Mouse (Mus musculus) lung, embryonic 16.5 days (tissue): ENCODE measurements around the gene Ypel3. TPM values are rescaled to one million over a fixed set of nuclear protein-coding genes. Genes with fewer than 3 reads are reported as not detected.

ENCODE experiments used
- ATAC-seq: fragments of 200-750 bp; cut with Nextera tagmentation; 2 replicates; pipeline ENCODE4 v1.8.0; 2017; ENCODE audit warnings: low read depth, mild to moderate bottlenecking, moderate library complexity
- H3K27ac ChIP-seq: fragments of 300-500 bp; sonication (generic); 2 replicates; pipeline ENCODE4 v1.5.1; 2014; ENCODE audit warnings: mild to moderate bottlenecking, control low read depth, low read length
- H3K27me3 ChIP-seq: fragments of 300-500 bp; sonication (generic); 2 replicates; pipeline ENCODE4 v1.6.1; 2014; ENCODE audit warnings: low read depth, low read length, mixed read lengths; ENCODE audit not compliant: control insufficient read depth, insufficient read depth
- H3K36me3 ChIP-seq: fragments of 300-500 bp; sonication (generic); 2 replicates; pipeline ENCODE4 v1.6.1; 2014; ENCODE audit warnings: low read length; ENCODE audit not compliant: control insufficient read depth, insufficient read depth
- H3K4me1 ChIP-seq: fragments of 300-500 bp; sonication (generic); replicated peaks from 2 replicates; pipeline ENCODE4 v1.6.1; 2014; ENCODE audit warnings: low read length, mixed read lengths; ENCODE audit not compliant: control insufficient read depth, insufficient read depth
- H3K4me2 ChIP-seq: fragments of 300-500 bp; sonication (generic); 2 replicates; pipeline ENCODE4 v1.6.1; 2014; ENCODE audit warnings: low read depth, low read length, control low read depth
- H3K4me3 ChIP-seq: fragments of 300-500 bp; sonication (generic); 2 replicates; pipeline ENCODE4 v1.5.1; 2014; ENCODE audit warnings: mild to moderate bottlenecking, low read length, control low read depth
- H3K9ac ChIP-seq: fragments of 300-500 bp; sonication (generic); 2 replicates; pipeline ENCODE4 v1.6.1; 2014; ENCODE audit warnings: low read length, control low read depth
- H3K9me3 ChIP-seq: fragments of 300-500 bp; sonication (generic); 2 replicates; pipeline ENCODE4 v1.6.1; 2016; ENCODE audit warnings: low read length; ENCODE audit not compliant: control insufficient read depth
- WGBS: fragments of 180-500 bp; shearing (Covaris S2); extraction: QIAGEN DNeasy Blood & Tissue Kit; methylation state at CpG from one replicate; pipeline ENCODE4 v1.1.7; 2014; 5-methylcytosine and 5-hydroxymethylcytosine counted together
- polyA plus RNA-seq: library from polyadenylated mRNA; unstranded; fragments of >200 nt; fragmentation: Nextera tagmentation; extraction: Ambion mirVana; gene quantifications from 2 replicates; pipeline ENCODE4 v1.2.1, GENCODE M21; 2015

Gene Ypel3
- polyA plus RNA-seq, 1 experiment from 2014 or later = 111 TPM

- ATAC-seq = no peak
- Histone ChIP-seq H3K27me3 (no peaks in the 10 kb centered on the region), H3K9me3 (no peaks in the 10 kb centered on the region), H3K4me3 (no peak overlapping the region), H3K36me3 (peaks cover 58% of the 10 kb centered on the region), H3K4me2 (no peak overlapping the region), H3K4me1 (peaks cover 11% of the 10 kb centered on the region), H3K27ac (no peak overlapping the region), H3K9ac (no peak overlapping the region)
- WGBS = 69% methylated on average over 4 of the region's 4 CpGs
Observed at GRCm38 (mm10) chr7:126785056-126785455, 8.3 kb downstream of the Ypel3 start.

GRCm38 (mm10) chr7:126786142-126786541 lies 9.4 kb downstream of the Ypel3 start:
- no peaks in the 10 kb centered on the region for H3K27me3 ChIP-seq
- no peaks in the 10 kb centered on the region for H3K9me3 ChIP-seq
- H3K4me2 ChIP-seq = no peak overlapping the region
- no peak overlapping the region for H3K27ac ChIP-seq
- no peak overlapping the region for H3K4me3 ChIP-seq
- H3K36me3 ChIP-seq = peaks cover 60% of the 10 kb centered on the region
- H3K9ac ChIP-seq = no peak overlapping the region
- WGBS = 90% methylated on average over 14 of the region's 14 CpGs
- ATAC-seq = no peak
- H3K4me1 ChIP-seq = peaks cover 12% of the 10 kb centered on the region

- peaks cover 54% of the 10 kb centered on the region for H3K36me3 ChIP-seq
- H3K4me2 ChIP-seq = no peak overlapping the region
- H3K9ac ChIP-seq = no peak overlapping the region
- no peaks in the 10 kb centered on the region for H3K27me3 ChIP-seq
- peaks cover 13% of the 10 kb centered on the region for H3K4me1 ChIP-seq
- no peak overlapping the region for H3K4me3 ChIP-seq
- no peaks in the 10 kb centered on the region for H3K9me3 ChIP-seq
- ATAC-seq = no peak
- 86% methylated on average over 4 of the region's 4 CpGs for WGBS
- H3K27ac ChIP-seq = no peak overlapping the region
Observed at GRCm38 (mm10) chr7:126789141-126789540, 12.4 kb downstream of the Ypel3 start.

- H3K4me3 ChIP-seq = peak within 1 kb of the TSS; percentile 94
- H3K9ac ChIP-seq = peak within 1 kb of the TSS; percentile 95
- H3K27ac ChIP-seq = peak within 1 kb of the TSS; percentile 97
- peak within 1 kb of the TSS; percentile 80 for H3K4me2 ChIP-seq
- H3K36me3 ChIP-seq = peaks cover 51% of the 10 kb centered on the region
- peaks cover 17% of the 10 kb centered on the region for H3K4me1 ChIP-seq
- under 1% methylated on average over 73 of the region's 83 CpGs for WGBS
- H3K27me3 ChIP-seq = no peaks in the 10 kb centered on the region
- no peaks in the 10 kb centered on the region for H3K9me3 ChIP-seq
- peak; percentile 95 for ATAC-seq
Observed at GRCm38 (mm10) chr7:126791851-126792720, 15.3 kb downstream of the Ypel3 start, which contains the start of gene Ppp4c. Ppp4c (minus strand) TSS chr7:126792496.

- ATAC-seq = no peak
- H3K9ac ChIP-seq = peak overlapping the region; percentile 64
- peaks cover 44% of the 10 kb centered on the region for H3K36me3 ChIP-seq
- peaks cover 25% of the 10 kb centered on the region for H3K4me1 ChIP-seq
- H3K9me3 ChIP-seq = no peaks in the 10 kb centered on the region
- H3K4me2 ChIP-seq = peak overlapping the region; percentile 68
- 16% methylated on average over 11 of the region's 11 CpGs for WGBS
- H3K4me3 ChIP-seq = peak overlapping the region; percentile 94
- H3K27ac ChIP-seq = peak overlapping the region; percentile 97
- H3K27me3 ChIP-seq = no peaks in the 10 kb centered on the region
Observed at GRCm38 (mm10) chr7:126792721-126793443, 16.1 kb downstream of the Ypel3 start.

GRCm38 (mm10) chr7:126793456-126794270 lies 16.9 kb downstream of the Ypel3 start:
- no peaks in the 10 kb centered on the region for H3K27me3 ChIP-seq
- no peaks in the 10 kb centered on the region for H3K9me3 ChIP-seq
- 74% methylated on average over 4 of the region's 4 CpGs for WGBS
- peaks cover 28% of the 10 kb centered on the region for H3K4me1 ChIP-seq
- no peak overlapping the region for H3K4me3 ChIP-seq
- no peak overlapping the region for H3K9ac ChIP-seq
- H3K4me2 ChIP-seq = no peak overlapping the region
- H3K27ac ChIP-seq = no peak overlapping the region
- H3K36me3 ChIP-seq = peaks cover 36% of the 10 kb centered on the region
- ATAC-seq = no peak

GRCm38 (mm10) chr7:126794271-126794605 lies 17.5 kb downstream of the Ypel3 start:
- Histone ChIP-seq H3K9me3 (no peaks in the 10 kb centered on the region), H3K9ac (no peak overlapping the region), H3K4me3 (no peak overlapping the region), H3K4me2 (no peak overlapping the region), H3K4me1 (peaks cover 28% of the 10 kb centered on the region), H3K36me3 (peaks cover 30% of the 10 kb centered on the region), H3K27me3 (no peaks in the 10 kb centered on the region), H3K27ac (no peak overlapping the region)
- no peak for ATAC-seq
- 61% methylated on average over 4 of the region's 4 CpGs for WGBS

GRCm38 (mm10) chr7:126795387-126796317 lies 18.9 kb downstream of the Ypel3 start:
- WGBS = 81% methylated on average over 16 of the region's 16 CpGs
- H3K4me2 ChIP-seq = no peak overlapping the region

More at GRCm38 (mm10) chr7:126795387-126796317, 18.9 kb downstream of the Ypel3 start:
- Histone ChIP-seq H3K9me3 (no peaks in the 10 kb centered on the region), H3K9ac (no peak overlapping the region), H3K27ac (no peak overlapping the region), H3K27me3 (no peaks in the 10 kb centered on the region), H3K36me3 (peaks cover 24% of the 10 kb centered on the region), H3K4me3 (no peak overlapping the region), H3K4me1 (peaks cover 32% of the 10 kb centered on the region)
- no peak for ATAC-seq
